Mouse (Mus musculus): ENCODE measurements around the gene Jund. TPM values are rescaled to one million over a fixed set of nuclear protein-coding genes. Genes with fewer than 3 reads are reported as not detected.

Jund gene
- total and polyA plus RNA-seq, 2 experiments from 2014 or later: 49.5 to 322 TPM

DNA sequence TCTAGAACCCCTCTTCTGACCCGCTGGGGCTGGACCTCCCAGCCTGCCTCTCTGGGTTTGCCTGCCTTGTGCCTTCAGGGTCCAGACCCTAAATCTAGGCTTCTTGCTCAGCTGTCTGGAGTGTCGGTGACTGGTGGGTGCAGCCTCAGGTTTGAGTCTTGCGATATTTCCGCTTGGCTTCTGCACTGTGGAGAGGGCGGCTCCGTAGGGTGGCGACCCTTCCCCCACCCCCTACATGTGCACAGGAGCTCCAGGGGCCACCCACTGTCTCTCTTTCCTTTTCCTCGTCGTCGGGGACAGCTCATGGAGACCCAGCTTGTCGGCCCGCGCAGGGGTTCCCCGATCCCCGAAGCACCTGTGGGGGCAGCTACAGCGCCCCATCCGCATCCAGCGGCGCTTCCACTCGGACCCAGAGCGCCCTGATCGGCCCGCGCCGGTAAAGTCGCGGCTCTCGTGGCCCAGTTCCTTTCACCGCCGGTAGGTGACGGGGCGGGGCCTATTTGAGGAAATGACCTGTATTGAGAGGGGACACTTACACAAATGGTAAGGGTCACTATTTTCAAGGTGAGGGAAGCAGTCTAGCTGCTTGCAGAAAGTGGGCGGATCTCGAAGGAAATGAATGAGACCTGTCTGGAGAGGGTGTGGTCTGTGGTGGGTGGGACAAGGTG is 31.2 kb downstream of the Jund start:
- ATAC-seq (ENCODE audit: insufficient read depth, low read depth): no peak
- Histone ChIP-seq H3K9ac (replicated peaks; ENCODE audit: low read depth, low read length) (no peak overlapping the region), H3K27me3 (ENCODE audit: control insufficient read depth, insufficient read depth, low read length) (peaks cover 63% of the 10 kb centered on the region)

DNA sequence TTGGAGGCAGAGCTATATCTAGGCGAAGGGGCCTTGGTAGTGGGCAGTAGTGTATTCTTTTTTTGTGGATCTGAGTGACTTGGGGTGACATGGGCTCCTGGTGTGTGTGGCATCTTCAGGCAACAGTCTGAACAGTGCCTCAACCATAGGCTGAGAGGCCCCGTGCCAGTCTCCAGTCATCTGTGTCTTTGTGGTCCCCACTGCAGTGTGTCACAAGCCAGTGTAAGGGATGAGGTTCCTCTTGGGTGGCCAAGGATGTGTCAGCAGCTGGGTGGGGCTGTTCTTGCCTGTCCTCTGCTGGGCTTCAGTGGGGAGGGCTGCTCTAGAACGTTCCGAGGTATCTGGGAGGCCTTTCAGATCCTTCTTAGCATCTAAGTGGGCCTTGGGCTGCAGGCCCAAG is 32.2 kb downstream of the Jund start:
- ATAC-seq (ENCODE audit: insufficient read depth, low read depth) (no peak), DNase-seq (ENCODE audit: low spot score) (no peak)
- H3K36me3 ChIP-seq (replicated peaks; ENCODE audit: control insufficient read depth, insufficient read depth, low read length): no peaks in the 10 kb centered on the region
- H3K27me3 ChIP-seq (ENCODE audit: control insufficient read depth, insufficient read depth, low read length): peaks cover 63% of the 10 kb centered on the region
- H3K4me2 ChIP-seq (ENCODE audit: low read depth, low read length): no peak overlapping the region
- 85% methylated on average over 4 of the region's 4 CpGs for WGBS
- no peaks in the 10 kb centered on the region for H3K9me3 ChIP-seq (replicated peaks; ENCODE audit: control insufficient read depth, low read length)
- H3K4me3 ChIP-seq (ENCODE audit: low read depth, low read length): no peak overlapping the region
- TF ChIP-seq EP300 (IDR thresholded peaks at IDR 0.05; ENCODE audit: low read depth) (no peak), CTCF (IDR thresholded peaks at IDR 0.05; ENCODE audit: low read depth) (no peak)
- H3K9ac ChIP-seq (replicated peaks; ENCODE audit: low read depth, low read length): no peak overlapping the region
- no peaks in the 10 kb centered on the region for H3K4me1 ChIP-seq (ENCODE audit: control insufficient read depth, insufficient read depth)
- no peak overlapping the region for H3K27ac ChIP-seq (ENCODE audit: low read depth)

More for the DNA sequence above, 31.2 kb downstream of the Jund start:
- DNase-seq (ENCODE audit: low spot score): no peak
- Histone ChIP-seq H3K27ac (ENCODE audit: low read depth) (no peak overlapping the region), H3K4me1 (ENCODE audit: control insufficient read depth, insufficient read depth) (no peaks in the 10 kb centered on the region), H3K4me3 (ENCODE audit: low read depth, low read length) (peak overlapping the region; percentile 27), H3K9me3 (replicated peaks; ENCODE audit: control insufficient read depth, low read length) (no peaks in the 10 kb centered on the region), H3K4me2 (ENCODE audit: low read depth, low read length) (peak overlapping the region; percentile 51), H3K36me3 (replicated peaks; ENCODE audit: control insufficient read depth, insufficient read depth, low read length) (no peaks in the 10 kb centered on the region)
- WGBS: 3% methylated on average over 32 of the region's 34 CpGs
- TF ChIP-seq EP300 (IDR thresholded peaks at IDR 0.05; ENCODE audit: low read depth) (no peak), CTCF (IDR thresholded peaks at IDR 0.05; ENCODE audit: low read depth) (no peak)

DNA sequence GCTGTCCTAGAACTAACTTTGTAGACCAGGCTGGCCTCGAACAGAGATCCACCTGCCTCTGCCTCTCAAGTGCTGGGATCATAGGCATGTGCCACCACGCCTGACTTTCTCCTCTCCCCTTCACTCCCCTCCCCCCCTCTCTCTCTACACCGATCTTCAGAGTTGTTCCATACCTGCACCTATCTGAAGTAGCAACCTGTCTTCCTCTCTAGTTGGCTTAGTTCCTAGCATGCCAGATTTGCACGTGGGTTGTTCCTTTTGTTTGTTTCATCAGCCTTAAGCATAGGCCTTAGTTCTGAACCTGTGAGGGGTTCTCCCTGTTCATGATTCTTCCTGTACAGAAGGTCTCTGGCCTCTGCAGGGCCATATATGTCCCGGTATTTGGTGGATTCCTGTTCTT is 39.0 kb downstream of the Jund start:
- H3K27me3 ChIP-seq (ENCODE audit: control insufficient read depth, insufficient read depth, low read length): peaks cover 13% of the 10 kb centered on the region
- no peak for DNase-seq (ENCODE audit: low spot score)

DNA sequence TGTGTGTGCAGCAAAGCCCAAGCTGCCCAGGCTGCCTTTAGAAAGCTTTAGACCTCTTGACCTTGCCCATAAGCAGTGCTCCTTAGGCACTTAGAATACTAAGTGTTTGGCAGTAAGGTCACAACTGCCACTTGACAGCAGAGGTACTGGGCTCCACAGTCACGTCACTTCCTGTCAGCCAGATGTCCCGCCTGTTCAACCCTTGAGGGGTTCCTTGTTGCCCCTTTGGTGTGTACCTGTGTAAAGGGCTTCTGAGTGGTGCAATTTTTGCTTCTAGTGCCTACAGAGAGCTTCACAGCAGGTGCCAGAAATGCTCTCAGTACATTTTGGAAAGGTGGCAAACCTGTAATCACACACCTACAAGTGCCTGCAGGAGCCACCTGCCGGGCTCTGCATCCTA is 39.5 kb downstream of the Jund start:
- Histone ChIP-seq H3K9me3 (replicated peaks; ENCODE audit: control insufficient read depth, low read length) (no peaks in the 10 kb centered on the region), H3K27me3 (ENCODE audit: control insufficient read depth, insufficient read depth, low read length) (peaks cover 14% of the 10 kb centered on the region), H3K4me3 (ENCODE audit: low read depth, low read length) (no peak overlapping the region), H3K27ac (ENCODE audit: low read depth) (no peak overlapping the region), H3K4me2 (ENCODE audit: low read depth, low read length) (no peak overlapping the region), H3K4me1 (ENCODE audit: control insufficient read depth, insufficient read depth) (peaks cover 4% of the 10 kb centered on the region; the same call in 1 of the 2 replicates), H3K9ac (replicated peaks; ENCODE audit: low read depth, low read length) (no peak overlapping the region), H3K36me3 (replicated peaks; ENCODE audit: control insufficient read depth, insufficient read depth, low read length) (no peaks in the 10 kb centered on the region)
- DNase-seq (ENCODE audit: low spot score) (no peak), ATAC-seq (ENCODE audit: insufficient read depth, low read depth) (no peak)
- WGBS: 40% methylated on average over 3 of the region's 3 CpGs
- TF ChIP-seq CTCF (IDR thresholded peaks at IDR 0.05; ENCODE audit: low read depth) (no peak), EP300 (IDR thresholded peaks at IDR 0.05; ENCODE audit: low read depth) (no peak)

More for the DNA sequence above, 39.0 kb downstream of the Jund start:
- no peaks in the 10 kb centered on the region for H3K36me3 ChIP-seq (replicated peaks; ENCODE audit: control insufficient read depth, insufficient read depth, low read length)
- H3K4me3 ChIP-seq (ENCODE audit: low read depth, low read length): no peak overlapping the region
- WGBS: 57% methylated on average over 5 of the region's 5 CpGs
- ATAC-seq (ENCODE audit: insufficient read depth, low read depth): no peak
- no peak overlapping the region for H3K4me2 ChIP-seq (ENCODE audit: low read depth, low read length)
- H3K4me1 ChIP-seq (ENCODE audit: control insufficient read depth, insufficient read depth): no peaks in the 10 kb centered on the region; the same call in 1 of the 2 replicates
- no peak overlapping the region for H3K27ac ChIP-seq (ENCODE audit: low read depth)
- no peak for TF ChIP-seq EP300 (IDR thresholded peaks at IDR 0.05; ENCODE audit: low read depth)
- H3K9me3 ChIP-seq (replicated peaks; ENCODE audit: control insufficient read depth, low read length): no peaks in the 10 kb centered on the region
- H3K9ac ChIP-seq (replicated peaks; ENCODE audit: low read depth, low read length): no peak overlapping the region

DNA sequence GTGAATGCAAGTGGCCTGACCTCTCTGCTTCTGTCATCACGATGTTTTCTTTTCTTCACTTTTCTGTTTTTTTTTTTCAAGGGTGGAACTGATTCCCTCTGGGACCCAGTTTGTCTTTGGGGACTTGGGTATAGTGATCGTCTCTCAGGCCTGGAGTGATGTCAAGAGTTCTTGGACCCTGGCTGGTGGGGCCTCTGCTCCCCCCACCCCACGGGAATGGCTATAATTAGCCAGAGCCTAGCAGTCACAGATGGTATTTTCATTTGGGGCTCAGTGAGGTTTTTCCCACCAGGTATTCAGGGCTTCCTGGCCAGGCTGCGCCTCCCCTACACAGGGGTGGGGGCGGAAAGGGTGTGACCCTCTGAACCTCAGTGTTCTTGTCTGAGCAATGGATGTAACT is 42.9 kb downstream of the Jund start:
- no peaks in the 10 kb centered on the region for H3K9me3 ChIP-seq (replicated peaks; ENCODE audit: control insufficient read depth, low read length)
- peaks cover 15% of the 10 kb centered on the region for H3K4me1 ChIP-seq (ENCODE audit: control insufficient read depth, insufficient read depth)
- no peak overlapping the region for H3K4me3 ChIP-seq (ENCODE audit: low read depth, low read length)
- H3K36me3 ChIP-seq (replicated peaks; ENCODE audit: control insufficient read depth, insufficient read depth, low read length): no peaks in the 10 kb centered on the region
- H3K9ac ChIP-seq (replicated peaks; ENCODE audit: low read depth, low read length): no peak overlapping the region
- no peak for TF ChIP-seq CTCF (IDR thresholded peaks at IDR 0.05; ENCODE audit: low read depth)
- TF ChIP-seq EP300 (IDR thresholded peaks at IDR 0.05; ENCODE audit: low read depth): no peak
- ATAC-seq (ENCODE audit: insufficient read depth, low read depth): no peak
- no peak for DNase-seq (ENCODE audit: low spot score)
- 39% methylated on average over 5 of the region's 5 CpGs for WGBS
- peaks cover 48% of the 10 kb centered on the region for H3K27me3 ChIP-seq (ENCODE audit: control insufficient read depth, insufficient read depth, low read length)
- H3K4me2 ChIP-seq (ENCODE audit: low read depth, low read length): no peak overlapping the region
- no peak overlapping the region for H3K27ac ChIP-seq (ENCODE audit: low read depth)

DNA sequence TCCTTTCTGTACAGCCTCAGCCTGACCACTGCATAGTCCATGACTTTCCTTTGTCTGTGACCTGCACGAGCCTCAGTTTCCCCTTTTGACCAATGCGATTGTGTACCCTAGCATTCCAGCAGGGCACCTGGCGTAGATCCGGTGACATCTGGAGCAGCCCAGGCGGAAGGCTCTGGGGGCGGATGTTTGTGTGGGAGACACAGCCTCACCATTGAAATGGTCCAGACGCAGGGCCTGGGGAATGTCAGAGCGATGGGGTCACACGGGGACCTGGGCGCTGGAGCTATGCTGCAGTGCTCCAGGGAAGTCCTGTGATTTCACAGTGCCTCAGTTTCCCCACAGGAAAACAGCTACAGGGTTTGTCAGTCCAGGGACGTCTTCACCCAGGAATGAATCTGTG is 43.4 kb downstream of the Jund start:
- whole genome bisulfite sequencing: 24% methylated on average over 11 of the region's 11 CpGs
- H3K4me1 ChIP-seq (ENCODE audit: control insufficient read depth, insufficient read depth): peaks cover 15% of the 10 kb centered on the region
- TF ChIP-seq EP300 (IDR thresholded peaks at IDR 0.05; ENCODE audit: low read depth): no peak
- no peak for TF ChIP-seq CTCF (IDR thresholded peaks at IDR 0.05; ENCODE audit: low read depth)
- no peak overlapping the region for H3K9ac ChIP-seq (replicated peaks; ENCODE audit: low read depth, low read length)
- ATAC-seq (ENCODE audit: insufficient read depth, low read depth) (no peak), DNase-seq (ENCODE audit: low spot score) (no peak)
- H3K27me3 ChIP-seq (ENCODE audit: control insufficient read depth, insufficient read depth, low read length): peaks cover 53% of the 10 kb centered on the region
- H3K4me3 ChIP-seq (ENCODE audit: low read depth, low read length): no peak overlapping the region
- H3K36me3 ChIP-seq (replicated peaks; ENCODE audit: control insufficient read depth, insufficient read depth, low read length): no peaks in the 10 kb centered on the region
- no peak overlapping the region for H3K4me2 ChIP-seq (ENCODE audit: low read depth, low read length)
- no peaks in the 10 kb centered on the region for H3K9me3 ChIP-seq (replicated peaks; ENCODE audit: control insufficient read depth, low read length)
- H3K27ac ChIP-seq (ENCODE audit: low read depth): no peak overlapping the region
